Mouse (Mus musculus): ENCODE measurements around the gene Tpcn1. TPM values are rescaled to one million over a fixed set of nuclear protein-coding genes. Genes with fewer than 3 reads are reported as not detected.

The Tpcn1 gene
- polyA plus RNA-seq, 1 experiment from 2014 or later: 25.3 TPM

Other genes starting within 250 kb of the Tpcn1 start
- gene Lhx5, start 157.0 kb downstream of the Tpcn1 start, polyA plus RNA-seq (2015; fragmentation: Nextera tagmentation; extraction: Ambion mirVana): 0.08 TPM in 1 of 2 replicates, not detected in the other
- 14.0 and 18.0 TPM in 2 replicates for gene Sdsl, start 115.9 kb downstream of the Tpcn1 start, polyA plus RNA-seq (2015; fragmentation: Nextera tagmentation; extraction: Ambion mirVana)
- not detected in 2 replicates for gene Sds, start 112.1 kb downstream of the Tpcn1 start, polyA plus RNA-seq (2015; fragmentation: Nextera tagmentation; extraction: Ambion mirVana)
- 49.8 and 50.2 TPM in 2 replicates for gene Plbd2, start 85.0 kb downstream of the Tpcn1 start, polyA plus RNA-seq (2015; fragmentation: Nextera tagmentation; extraction: Ambion mirVana)
- gene Slc8b1, start 77.5 kb downstream of the Tpcn1 start, polyA plus RNA-seq (2015; fragmentation: Nextera tagmentation; extraction: Ambion mirVana): 6.2 and 6.6 TPM in 2 replicates
- gene Iqcd, start 343 bp upstream of the Tpcn1 start, polyA plus RNA-seq (2015; fragmentation: Nextera tagmentation; extraction: Ambion mirVana): 0.28 and 0.40 TPM in 2 replicates
- gene Rita1, start 23.9 kb upstream of the Tpcn1 start, polyA plus RNA-seq (2015; fragmentation: Nextera tagmentation; extraction: Ambion mirVana): 10.6 and 11.4 TPM in 2 replicates
- gene Ddx54, start 24.1 kb upstream of the Tpcn1 start, polyA plus RNA-seq (2015; fragmentation: Nextera tagmentation; extraction: Ambion mirVana): 47.5 and 49.3 TPM in 2 replicates
- gene Cfap73, start 45.6 kb upstream of the Tpcn1 start, polyA plus RNA-seq (2015; fragmentation: Nextera tagmentation; extraction: Ambion mirVana): not detected in 2 replicates
- gene Rasal1, start 60.1 kb upstream of the Tpcn1 start, polyA plus RNA-seq (2015; fragmentation: Nextera tagmentation; extraction: Ambion mirVana): 0.49 and 1.0 TPM in 2 replicates
- gene Dtx1, start 123.3 kb upstream of the Tpcn1 start, polyA plus RNA-seq (2015; fragmentation: Nextera tagmentation; extraction: Ambion mirVana): 4.1 and 4.3 TPM in 2 replicates
- gene Oas2, start 161.2 kb upstream of the Tpcn1 start, polyA plus RNA-seq (2015; fragmentation: Nextera tagmentation; extraction: Ambion mirVana): 0.54 and 0.60 TPM in 2 replicates
- 0.20 TPM in 2 replicates for gene Oas3, start 189.0 kb upstream of the Tpcn1 start, polyA plus RNA-seq (2015; fragmentation: Nextera tagmentation; extraction: Ambion mirVana)
- gene Oas1e, start 206.9 kb upstream of the Tpcn1 start, polyA plus RNA-seq (2015; fragmentation: Nextera tagmentation; extraction: Ambion mirVana): not detected in 2 replicates
- gene Oas1c, start 223.8 kb upstream of the Tpcn1 start, polyA plus RNA-seq (2015; fragmentation: Nextera tagmentation; extraction: Ambion mirVana): 0.67 and 0.71 TPM in 2 replicates